Mouse (Mus musculus) myocyte (in vitro differentiated cells): ENCODE data around the gene Copa. TPM values are rescaled to one million over a fixed set of nuclear protein-coding genes. Genes with fewer than 3 reads are reported as not detected.
A peak's percentile ranks its signal among the peaks of the same experiment; 100 is the strongest.

ENCODE experiments used
- H3K27me3 ChIP-seq: one replicate; pipeline ENCODE4 v1.6.1; 2011; ENCODE audit not compliant: control insufficient read depth, insufficient read depth, insufficient read length
- H3K36me3 ChIP-seq: one replicate; pipeline ENCODE4 v1.6.1; 2011; ENCODE audit not compliant: control insufficient read depth, insufficient read depth
- H3K4me2 ChIP-seq: one replicate; pipeline ENCODE4 v1.6.1; 2011; ENCODE audit warnings: low read depth, control low read depth
- H3K4me3 ChIP-seq: one replicate; pipeline ENCODE4 v1.5.1; 2011; ENCODE audit warnings: mild to moderate bottlenecking, control low read depth, moderate library complexity
- H3K79me2 ChIP-seq: one replicate; pipeline ENCODE4 v1.6.1; 2011; ENCODE audit not compliant: control insufficient read depth, insufficient read depth
- H3ac ChIP-seq: one replicate; pipeline ENCODE4 v1.6.1; 2011; ENCODE audit not compliant: control insufficient read depth, insufficient read length
- CEBPB ChIP-seq: IDR thresholded peaks from 2 replicates; pipeline ENCODE4 v1.6.1; 2011; ENCODE audit warnings: mild to moderate bottlenecking, moderate library complexity; ENCODE audit not compliant: poor library complexity, insufficient read depth, severe bottlenecking
- E2F4 ChIP-seq: IDR thresholded peaks from one replicate; pipeline ENCODE4 v1.6.1; 2011; ENCODE audit warnings: mild to moderate bottlenecking, control low read depth, moderate library complexity; ENCODE audit not compliant: insufficient read depth
- MAX ChIP-seq: IDR thresholded peaks from one replicate; pipeline ENCODE4 v1.6.1; 2011; ENCODE audit warnings: low read depth, mild to moderate bottlenecking, control low read depth
- MYOD1 ChIP-seq, 3 experiments: IDR thresholded peaks; one replicate each; pipeline ENCODE4 v1.6.1; 2011; ENCODE audit warnings: control low read depth in 2 of 3, low read depth in 2 of 3, mild to moderate bottlenecking in 2 of 3, moderate library complexity in 1 of 3; ENCODE audit not compliant: insufficient read length in 2 of 3, control insufficient read depth in 1 of 3
- MYOG ChIP-seq, 3 experiments: IDR thresholded peaks; one replicate each; pipeline ENCODE4 v1.6.1; 2011; ENCODE audit warnings: control low read depth in 2 of 3, low read depth in 2 of 3, mild to moderate bottlenecking in 2 of 3; ENCODE audit not compliant: insufficient read length in 2 of 3, control insufficient read depth in 1 of 3, insufficient read depth in 1 of 3
- POLR2A ChIP-seq: IDR thresholded peaks from one replicate; pipeline ENCODE4 v1.6.1; 2011; ENCODE audit warnings: low read depth, mild to moderate bottlenecking, control low read depth, moderate library complexity; ENCODE audit not compliant: insufficient read length
- POLR2AphosphoS2 ChIP-seq: IDR thresholded peaks from one replicate; pipeline ENCODE4 v1.6.1; 2011; ENCODE audit warnings: low read depth, control low read depth; ENCODE audit not compliant: insufficient read length
- REST ChIP-seq: IDR thresholded peaks from one replicate; pipeline ENCODE4 v1.6.1; 2011; ENCODE audit warnings: mild to moderate bottlenecking, control low read depth, moderate library complexity; ENCODE audit not compliant: insufficient read depth, insufficient read length
- SRF ChIP-seq: IDR thresholded peaks from one replicate; pipeline ENCODE4 v1.6.1; 2011; ENCODE audit warnings: low read depth; ENCODE audit not compliant: control insufficient read depth, insufficient read length
- TCF12 ChIP-seq: IDR thresholded peaks from one replicate; pipeline ENCODE4 v1.6.1; 2011; ENCODE audit warnings: mild to moderate bottlenecking, control low read depth; ENCODE audit not compliant: poor library complexity, insufficient read depth, severe bottlenecking
- TCF3 ChIP-seq: IDR thresholded peaks from one replicate; pipeline ENCODE4 v1.6.1; 2011; ENCODE audit warnings: low read depth, control low read depth; ENCODE audit not compliant: insufficient read length
- USF1 ChIP-seq: IDR thresholded peaks from one replicate; pipeline ENCODE4 v1.6.1; 2011; ENCODE audit warnings: low read depth, mild to moderate bottlenecking, control low read depth, moderate library complexity
- polyA plus RNA-seq: library from polyadenylated mRNA; unstranded; fragments of >200 nt; fragmentation: generic; extraction: Trizol; gene quantifications from one replicate; pipeline ENCODE4 v1.2.1, GENCODE M21; 2012; ENCODE audit warnings: missing spikeins

The Copa gene
- polyA plus RNA-seq, 1 experiment: 144 TPM

DNA sequence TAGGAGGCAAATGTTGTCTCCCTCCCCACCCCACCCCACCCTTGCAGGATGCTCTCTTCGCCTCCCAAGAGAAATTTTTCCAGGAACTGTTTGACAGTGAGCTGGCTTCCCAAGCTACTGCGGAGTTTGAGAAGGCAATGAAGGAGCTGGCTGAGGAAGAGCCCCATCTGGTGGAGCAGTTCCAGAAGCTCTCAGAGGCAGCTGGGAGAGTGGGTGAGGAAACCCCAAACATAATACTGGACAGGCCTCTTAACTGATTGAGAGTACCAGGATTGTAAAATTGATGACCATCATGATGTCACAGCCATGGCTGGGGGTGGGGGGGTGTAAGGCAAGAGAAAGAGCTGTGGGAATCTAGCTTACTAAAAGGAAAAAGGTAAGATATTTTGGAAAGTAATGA, 46.8 kb downstream of the Copa start:
- Histone ChIP-seq H3K27me3 (no peaks in the 10 kb centered on the region), H3K36me3 (peaks cover 25% of the 10 kb centered on the region), H3K4me2 (no peak overlapping the region), H3K4me3 (peak overlapping the region; percentile 89), H3ac (no peak overlapping the region), H3K79me2 (peaks cover 24% of the 10 kb centered on the region)
- TF ChIP-seq POLR2AphosphoS2 (no peak), SRF (no peak), MYOD1 (IDR thresholded peaks at IDR 0.05; ENCODE audit: control insufficient read depth in 1 of 3, insufficient read length in 2 of 3, low read depth in 2 of 3) (no peak), MAX (no peak), TCF12 (no peak), REST (no peak), USF1 (no peak), TCF3 (no peak), POLR2A (no peak), CEBPB (no peak), MYOG (IDR thresholded peaks at IDR 0.05; ENCODE audit: control insufficient read depth in 1 of 3, insufficient read depth in 1 of 3, insufficient read length in 2 of 3, low read depth in 2 of 3) (no peak), E2F4 (no peak)

DNA sequence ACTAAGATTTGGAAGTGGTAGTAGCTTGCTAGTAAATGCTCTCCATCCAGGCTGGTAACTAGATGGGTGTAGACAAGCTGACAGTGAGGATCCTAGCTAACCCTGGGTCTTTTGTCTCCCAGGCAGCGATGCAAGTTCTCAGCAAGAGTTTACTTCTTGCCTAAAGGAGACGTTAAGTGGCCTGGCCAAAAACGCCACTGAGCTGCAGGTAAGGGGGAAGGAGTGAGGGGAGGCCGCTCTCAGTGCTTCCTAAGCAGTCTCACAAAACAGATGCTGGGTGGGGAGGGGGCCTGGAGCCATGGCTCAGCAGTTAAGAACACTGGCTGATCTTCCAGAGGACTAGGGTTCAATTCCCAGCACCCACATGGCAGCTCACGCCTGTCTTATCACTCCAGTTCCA, 47.5 kb downstream of the Copa start:
- H3K4me3 ChIP-seq: no peak overlapping the region
- H3K4me2 ChIP-seq: no peak overlapping the region
- H3ac ChIP-seq: no peak overlapping the region
- no peaks in the 10 kb centered on the region for H3K27me3 ChIP-seq
- peaks cover 32% of the 10 kb centered on the region for H3K36me3 ChIP-seq
- peaks cover 24% of the 10 kb centered on the region for H3K79me2 ChIP-seq
- TF ChIP-seq SRF (no peak), CEBPB (no peak), MYOG (IDR thresholded peaks at IDR 0.05; ENCODE audit: control insufficient read depth in 1 of 3, insufficient read depth in 1 of 3, insufficient read length in 2 of 3, low read depth in 2 of 3) (no peak), TCF3 (no peak), REST (no peak), USF1 (no peak), MYOD1 (IDR thresholded peaks at IDR 0.05; ENCODE audit: control insufficient read depth in 1 of 3, insufficient read length in 2 of 3, low read depth in 2 of 3) (no peak)

GRCm38 (mm10) chr1:172132319-172132718, 50.0 kb downstream of the Copa start:
- peaks cover 16% of the 10 kb centered on the region for H3K79me2 ChIP-seq
- H3K27me3 ChIP-seq: no peaks in the 10 kb centered on the region
- no peak overlapping the region for H3ac ChIP-seq
- peaks cover 47% of the 10 kb centered on the region for H3K36me3 ChIP-seq
- TF ChIP-seq E2F4 (no peak), MYOD1 (IDR thresholded peaks at IDR 0.05; ENCODE audit: control insufficient read depth in 1 of 3, insufficient read length in 2 of 3, low read depth in 2 of 3) (peak in 1 of 3 experiments; percentile 2)
- no peak overlapping the region for H3K4me2 ChIP-seq
- H3K4me3 ChIP-seq: no peak overlapping the region

- H3K4me3 ChIP-seq: no peak overlapping the region
Observed at GRCm38 (mm10) chr1:172133535-172133934, 51.2 kb downstream of the Copa start.

GRCm38 (mm10) chr1:172134072-172134471, 51.7 kb downstream of the Copa start:
- no peaks in the 10 kb centered on the region for H3K79me2 ChIP-seq
- no peak overlapping the region for H3K4me3 ChIP-seq
- TF ChIP-seq POLR2A (peak; percentile 17), MYOD1 (IDR thresholded peaks at IDR 0.05; ENCODE audit: control insufficient read depth in 1 of 3, insufficient read length in 2 of 3, low read depth in 2 of 3) (no peak), MYOG (IDR thresholded peaks at IDR 0.05; ENCODE audit: control insufficient read depth in 1 of 3, insufficient read depth in 1 of 3, insufficient read length in 2 of 3, low read depth in 2 of 3) (no peak)
- H3ac ChIP-seq: no peak overlapping the region
- H3K27me3 ChIP-seq: no peaks in the 10 kb centered on the region
- peaks cover 47% of the 10 kb centered on the region for H3K36me3 ChIP-seq
- peak overlapping the region; percentile 70 for H3K4me2 ChIP-seq

More at GRCm38 (mm10) chr1:172133535-172133934, 51.2 kb downstream of the Copa start:
- Histone ChIP-seq H3K4me2 (peak overlapping the region; percentile 70), H3K36me3 (peaks cover 47% of the 10 kb centered on the region), H3ac (no peak overlapping the region), H3K27me3 (no peaks in the 10 kb centered on the region), H3K79me2 (peaks cover 4% of the 10 kb centered on the region)
- TF ChIP-seq SRF: no peak
- no peak for TF ChIP-seq USF1
- no peak for TF ChIP-seq POLR2AphosphoS2
- TF ChIP-seq TCF12: peak; percentile 77
- TF ChIP-seq MYOG (IDR thresholded peaks at IDR 0.05; ENCODE audit: control insufficient read depth in 1 of 3, insufficient read depth in 1 of 3, insufficient read length in 2 of 3, low read depth in 2 of 3): peak; percentile 71 to 88 (median 79)
- peak; percentile 43 for TF ChIP-seq MAX
- TF ChIP-seq MYOD1 (IDR thresholded peaks at IDR 0.05; ENCODE audit: control insufficient read depth in 1 of 3, insufficient read length in 2 of 3, low read depth in 2 of 3): peak; percentile 96 to 100 (median 98)
- no peak for TF ChIP-seq REST
- TF ChIP-seq E2F4: no peak
- peak; percentile 68 for TF ChIP-seq TCF3
